ENCODE assay signal across 21 mouse cellular contexts in genomic region chr10:126555080-126555479, GRCm38 (mm10).
DNase-seq lines count a peak whose midpoint lies in the region; ATAC-seq lines count a peak whose summit lies in the region.
"Had no signal": no experiment of that assay in that cellular context is flagged by ENCODE, and none has a peak within 500 bp of the region (broad histone marks: within the 10 kb centered on the region; RNA-seq: fewer than 3 reads in every experiment).

No protein-coding gene starts in this region.

- WGBS in forebrain, embryonic 11.5 days: 77% methylated on average over 7 of the region's 7 CpGs
- WGBS in forebrain, embryonic 10.5 days: 91% methylated on average over 7 of the region's 7 CpGs

- no peak for DNase-seq in forebrain, embryonic 11.5 days (ENCODE audit: low spot score)
- no peak for DNase-seq in forebrain, embryonic 10.5 days (ENCODE audit: extremely low spot score, low spot score)
- peak; percentile 13 to 42 for DNase-seq in frontal cortex, adult 2 months (ENCODE audit: extremely low spot score in 1 of 2, low spot score in 1 of 2)
- no peak for DNase-seq in frontal cortex, postnatal 14 days (ENCODE audit: low spot score in 2 of 2)
- DNase-seq in right cerebral cortex, adult 2 months (ENCODE audit: low spot score in 2 of 2): peak; percentile 23 to 32
- no peak for DNase-seq in right cerebral cortex, postnatal 14 days
- DNase-seq in frontal cortex, postnatal 36 days (ENCODE audit: low spot score in 2 of 2): peak; percentile 16 to 23
- no peak for DNase-seq in liver
- DNase-seq: adrenal gland, postnatal 10 days; B cell, adult 2 months; cerebellum, adult 2 months; cerebellum, postnatal 10 days; gastrocnemius, adult 2 months; gastrocnemius, postnatal 25 days had no signal

- H3K4me3 ChIP-seq in forebrain, embryonic 11.5 days (ENCODE audit: low read depth, low read length): no peak overlapping the region
- H3K4me3 ChIP-seq in forebrain, embryonic 10.5 days: no peak overlapping the region
- H3K4me3 ChIP-seq: embryonic facial prominence, embryonic 10.5 days; gastrocnemius, adult 2 months; heart, embryonic 12.5 days; hindbrain, embryonic 10.5 days; intestine, embryonic 15.5 days had no signal

- no peak overlapping the region for H3K9ac ChIP-seq in forebrain, embryonic 11.5 days (ENCODE audit: low read length)
- H3K9ac ChIP-seq: heart, embryonic 12.5 days; hindbrain, embryonic 14.5 days; intestine, embryonic 15.5 days had no signal

- no peaks in the 10 kb centered on the region for H3K4me1 ChIP-seq in forebrain, embryonic 11.5 days (replicated peaks; ENCODE audit: control insufficient read depth, insufficient read depth, low read length)
- H3K4me1 ChIP-seq in forebrain, embryonic 10.5 days: no peaks in the 10 kb centered on the region
- H3K4me1 ChIP-seq: embryonic facial prominence, embryonic 10.5 days; heart, embryonic 12.5 days; hindbrain, embryonic 10.5 days; intestine, embryonic 15.5 days had no signal

- H3K36me3 ChIP-seq in forebrain, embryonic 11.5 days (ENCODE audit: control insufficient read depth, insufficient read depth, low read length): no peaks in the 10 kb centered on the region
- H3K36me3 ChIP-seq in forebrain, embryonic 10.5 days (replicated peaks): no peaks in the 10 kb centered on the region
- H3K36me3 ChIP-seq: embryonic facial prominence, embryonic 10.5 days; G1E; heart, embryonic 12.5 days; hindbrain, embryonic 10.5 days; intestine, embryonic 15.5 days had no signal

- peak; percentile 63; the same call in 1 of the 2 replicates for ATAC-seq in forebrain, embryonic 11.5 days (replicated peaks; ENCODE audit: low FRiP score)
- ATAC-seq: CD4-positive, CD25-positive, alpha-beta regulatory T cell, adult 4 months; intestine, embryonic 15.5 days had no signal

- no peaks in the 10 kb centered on the region for H3K9me3 ChIP-seq in forebrain, embryonic 11.5 days (ENCODE audit: control insufficient read depth, low read length)
- no peaks in the 10 kb centered on the region for H3K9me3 ChIP-seq in forebrain, embryonic 10.5 days
- H3K9me3 ChIP-seq: embryonic facial prominence, embryonic 10.5 days; hindbrain, embryonic 10.5 days; intestine, embryonic 15.5 days had no signal

- no peak overlapping the region for H3K4me2 ChIP-seq in forebrain, embryonic 11.5 days (ENCODE audit: low read depth, low read length, severe bottlenecking)
- H3K4me2 ChIP-seq: heart, embryonic 12.5 days; hindbrain, embryonic 14.5 days; intestine, embryonic 15.5 days had no signal

- no peaks in the 10 kb centered on the region for H3K27me3 ChIP-seq in forebrain, embryonic 11.5 days (ENCODE audit: control insufficient read depth, insufficient read depth, low read length)
- H3K27me3 ChIP-seq in forebrain, embryonic 10.5 days (ENCODE audit: poor library complexity, severe bottlenecking): no peaks in the 10 kb centered on the region
- H3K27me3 ChIP-seq: heart, embryonic 12.5 days; intestine, embryonic 15.5 days had no signal

- H3K27ac ChIP-seq in forebrain, embryonic 11.5 days (ENCODE audit: low read depth, low read length): no peak overlapping the region
- H3K27ac ChIP-seq in forebrain, embryonic 10.5 days: no peak overlapping the region
- H3K27ac ChIP-seq: embryonic facial prominence, embryonic 10.5 days; gastrocnemius, adult 2 months; hindbrain, embryonic 10.5 days; hindbrain, embryonic 14.5 days; intestine, embryonic 15.5 days had no signal

Comparison
In these comparisons a context has a peak if more than half of its experiments do, and no peak if none do; other contexts are left out.
1. DNase-seq: peak in frontal cortex, adult 2 months (2 of 2), right cerebral cortex, adult 2 months (2 of 2) and frontal cortex, postnatal 36 days (2 of 2); none in forebrain, embryonic 11.5 days (single experiment), forebrain, embryonic 10.5 days (single experiment), frontal cortex, postnatal 14 days (0 of 2), right cerebral cortex, postnatal 14 days (single experiment) and liver (single experiment).